Mouse (Mus musculus) layer of hippocampus, adult 2 months (tissue): ENCODE data around the gene Ret. TPM values are rescaled to one million over a fixed set of nuclear protein-coding genes. Genes with fewer than 3 reads are reported as not detected.

Source experiments
- DNase-seq, 2 experiments: peaks; one replicate each; pipeline ENCODE4 v3.0.0; 2022; ENCODE audit warnings: low spot score in 2 of 2
- H3K27ac ChIP-seq: fragments of 200-600 bp; 2 replicates; pipeline ENCODE4 v1.8.1; 2022
- H3K4me3 ChIP-seq: fragments of 200-600 bp; 2 replicates; pipeline ENCODE4 v1.8.1; 2022; ENCODE audit warnings: mild to moderate bottlenecking
- CTCF ChIP-seq: fragments of 200-600 bp; conservative IDR thresholded peaks from 2 replicates; pipeline ENCODE4 v1.8.1; 2022; ENCODE audit warnings: antibody characterized with exemption, mild to moderate bottlenecking, moderate library complexity
- long read RNA-seq, 2 experiments: library from polyadenylated mRNA; stranded (forward); transcript quantifications; one replicate each; pipeline ENCODE4 v2.0.0; 2021; ENCODE audit warnings: borderline mapping rate in 2 of 2
- total RNA-seq, 2 experiments: library from RNA; stranded (reverse); gene quantifications; 2 replicates each; pipeline ENCODE4 v1.2.3; 2021

Ret gene
- total RNA-seq: 1 to 10 TPM; 2.6 to 3.1 TPM
- long read RNA-seq, experiment 1: 0 reads
- long read RNA-seq, experiment 2, full-length matches to known transcripts: 1 of 3 reads
- long read RNA-seq, experiment 2, partial matches to known transcripts: 1 of 3 reads
- long read RNA-seq, experiment 2, other reads (novel, unspliced or antisense): 1 of 3 reads

GRCm38 (mm10) chr6:118197440-118197975 is at the start of gene Ret:
Gene Ret (minus strand): TSS chr6:118197718.
- DNase-seq: no peak
- TF ChIP-seq CTCF: no peak
- no peak within 1 kb of the TSS for H3K27ac ChIP-seq
- H3K4me3 ChIP-seq: peak within 1 kb of the TSS; percentile 62

- Histone ChIP-seq H3K4me3 (no peak overlapping the region), H3K27ac (no peak overlapping the region)
- TF ChIP-seq CTCF: no peak
- no peak for DNase-seq
Observed at GRCm38 (mm10) chr6:118247161-118247560, 49.6 kb upstream of the Ret start.

GRCm38 (mm10) chr6:118244106-118244505 is 46.6 kb upstream of the Ret start:
- Histone ChIP-seq H3K4me3 (no peak overlapping the region), H3K27ac (no peak overlapping the region)
- DNase-seq: no peak
- no peak for TF ChIP-seq CTCF

GRCm38 (mm10) chr6:118242941-118243340 is 45.4 kb upstream of the Ret start:
- H3K4me3 ChIP-seq: no peak overlapping the region

GRCm38 (mm10) chr6:118226072-118226471 is 28.6 kb upstream of the Ret start:
- no peak overlapping the region for H3K27ac ChIP-seq
- H3K4me3 ChIP-seq: no peak overlapping the region
- 0 out of 2 replicates have a peak, but pooled peaks have one; percentile 9 for TF ChIP-seq CTCF
- peak in 1 of 2 experiments; percentile 9 for DNase-seq

More at GRCm38 (mm10) chr6:118242941-118243340, 45.4 kb upstream of the Ret start:
- no peak for DNase-seq
- no peak for TF ChIP-seq CTCF
- H3K27ac ChIP-seq: no peak overlapping the region

- H3K27ac ChIP-seq: no peak overlapping the region
- TF ChIP-seq CTCF: no peak
- DNase-seq: no peak
- H3K4me3 ChIP-seq: no peak overlapping the region
Observed at GRCm38 (mm10) chr6:118222471-118222870, 25.0 kb upstream of the Ret start.

GRCm38 (mm10) chr6:118215676-118216075 is 18.2 kb upstream of the Ret start:
- Histone ChIP-seq H3K4me3 (no peak overlapping the region), H3K27ac (no peak overlapping the region)
- DNase-seq: no peak
- no peak for TF ChIP-seq CTCF

GRCm38 (mm10) chr6:118208326-118208725 is 10.8 kb upstream of the Ret start:
- H3K4me3 ChIP-seq: no peak overlapping the region
- H3K27ac ChIP-seq: no peak overlapping the region
- DNase-seq: no peak
- no peak for TF ChIP-seq CTCF

- Histone ChIP-seq H3K27ac (no peak overlapping the region), H3K4me3 (no peak overlapping the region)
- DNase-seq: no peak
- no peak for TF ChIP-seq CTCF
Observed at GRCm38 (mm10) chr6:118206386-118206785, 8.9 kb upstream of the Ret start.

- no peak overlapping the region for H3K4me3 ChIP-seq
- no peak for TF ChIP-seq CTCF
- DNase-seq: no peak
- no peak overlapping the region for H3K27ac ChIP-seq
Observed at GRCm38 (mm10) chr6:118205176-118205890, 7.8 kb upstream of the Ret start.

GRCm38 (mm10) chr6:118204112-118204511 is 6.6 kb upstream of the Ret start:
- no peak for DNase-seq
- H3K4me3 ChIP-seq: no peak overlapping the region
- no peak overlapping the region for H3K27ac ChIP-seq
- TF ChIP-seq CTCF: no peak

- no peak for TF ChIP-seq CTCF
- DNase-seq: peak in 1 of 2 experiments; percentile 15
- Histone ChIP-seq H3K4me3 (peak overlapping the region; percentile 62), H3K27ac (no peak overlapping the region)
Observed at GRCm38 (mm10) chr6:118196751-118197439, 623 bp downstream of the Ret start.

- Histone ChIP-seq H3K27ac (no peak overlapping the region), H3K4me3 (no peak overlapping the region)
- DNase-seq: peak; percentile 27 to 37
- peak; percentile 85 for TF ChIP-seq CTCF
Observed at GRCm38 (mm10) chr6:118195108-118195507, 2.4 kb downstream of the Ret start.

- H3K4me3 ChIP-seq: no peak overlapping the region
- no peak for TF ChIP-seq CTCF
- DNase-seq: no peak
- no peak overlapping the region for H3K27ac ChIP-seq
Observed at GRCm38 (mm10) chr6:118192882-118193281, 4.6 kb downstream of the Ret start.
